Mouse (Mus musculus): ENCODE measurements at regions not wholly inside any gene's neighbourhood (a gene's known extent, or its start where the extent isn't known, plus 50 kb on each side); places are given as distances from the start of the nearest gene placed in this dataset.
A peak's percentile ranks its signal among the peaks of the same experiment; 100 is the strongest.

DNA sequence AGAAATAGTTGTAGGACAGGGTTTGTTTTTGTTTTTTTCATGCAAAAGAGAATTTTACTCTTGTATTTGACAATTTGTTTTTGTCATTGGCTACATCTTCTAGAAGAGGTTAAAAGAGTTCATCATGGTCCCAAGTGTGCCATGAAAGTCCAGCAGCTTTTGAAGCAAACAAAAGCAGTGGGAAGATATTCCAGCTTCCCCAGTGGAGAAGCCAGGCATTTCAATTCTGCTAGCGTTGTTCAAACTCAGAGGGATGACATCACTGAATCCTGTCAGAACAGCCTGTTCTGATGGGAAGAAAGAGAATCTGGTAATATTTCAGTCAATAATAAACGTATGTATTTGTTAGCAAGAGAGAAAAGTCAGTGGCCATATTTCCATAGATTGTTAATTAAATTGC lies 335.9 kb upstream of the Rgmb start:
- Histone ChIP-seq H3K9me3 (ENCODE audit: control insufficient read depth, low read length) (no peaks in the 10 kb centered on the region), H3K27ac (replicated peaks; ENCODE audit: low read depth, low read length) (no peak overlapping the region), H3K27me3 (ENCODE audit: control insufficient read depth, insufficient read depth, low read length) (no peaks in the 10 kb centered on the region), H3K9ac (ENCODE audit: low read depth, low read length, severe bottlenecking) (no peak overlapping the region), H3K36me3 (ENCODE audit: control insufficient read depth, insufficient read depth, low read length) (no peaks in the 10 kb centered on the region), H3K4me2 (replicated peaks; ENCODE audit: low read depth, low read length, severe bottlenecking) (no peak overlapping the region), H3K4me3 (replicated peaks; ENCODE audit: low read length) (no peak overlapping the region), H3K4me1 (ENCODE audit: control insufficient read depth, insufficient read depth, low read length) (no peaks in the 10 kb centered on the region)
- ATAC-seq (ENCODE audit: low FRiP score, low read depth) (no peak), DNase-seq (ENCODE audit: low spot score) (peak; percentile 47)
- TF ChIP-seq POLR2A (IDR thresholded peaks at IDR 0.05; ENCODE audit: borderline replicate concordance, extremely low read depth, insufficient read depth, insufficient read length): no peak
- 61% methylated on average over 2 of the region's 2 CpGs for WGBS

DNA sequence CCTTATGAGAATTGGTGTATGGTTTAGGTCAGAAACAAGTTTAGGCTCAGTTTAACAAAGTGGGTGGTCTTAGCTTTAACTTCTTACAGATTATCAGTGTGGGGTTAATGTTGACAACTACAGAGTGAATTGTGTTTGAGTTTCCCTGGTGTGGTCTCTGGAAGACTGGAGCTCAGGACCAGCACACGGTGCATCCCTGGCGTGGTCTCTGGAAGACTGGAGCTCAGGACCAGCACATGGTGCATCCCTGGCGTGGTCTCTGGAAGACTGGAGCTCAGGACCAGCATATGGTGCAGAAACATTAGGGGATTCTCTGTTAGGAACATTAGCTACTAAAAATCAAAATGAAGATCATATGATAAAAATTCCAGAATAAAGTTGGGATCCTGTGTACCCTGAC lies 327.3 kb upstream of the Rgmb start:
- no peak overlapping the region for H3K27ac ChIP-seq (replicated peaks; ENCODE audit: low read depth, low read length)
- ATAC-seq (ENCODE audit: low FRiP score, low read depth): 0 out of 2 replicates have a peak, but pooled peaks have one; percentile 6
- WGBS: 61% methylated on average over 3 of the region's 3 CpGs

DNA sequence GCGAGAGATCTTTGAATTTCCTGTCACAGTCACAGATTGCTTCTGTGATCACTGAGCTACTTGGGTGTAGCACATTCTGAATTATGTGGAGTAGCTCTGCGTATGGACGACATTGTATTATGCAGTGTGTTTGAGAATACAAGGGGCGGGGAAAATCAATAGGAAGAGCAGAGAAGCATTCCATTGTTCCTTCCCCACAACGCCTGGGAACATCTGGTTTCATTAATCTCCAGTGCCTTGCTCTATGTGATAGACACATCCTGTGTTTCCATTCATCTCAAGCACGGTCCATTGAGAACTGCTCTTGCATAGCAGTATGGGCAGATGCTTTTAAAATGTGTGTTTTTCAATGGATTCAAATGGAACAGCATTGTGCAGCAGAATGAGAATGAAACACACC lies 326.9 kb upstream of the Rgmb start:
- Histone ChIP-seq H3K27me3 (ENCODE audit: control insufficient read depth, insufficient read depth, low read length) (no peaks in the 10 kb centered on the region), H3K9me3 (ENCODE audit: control insufficient read depth, low read length) (no peaks in the 10 kb centered on the region), H3K9ac (ENCODE audit: low read depth, low read length, severe bottlenecking) (no peak overlapping the region), H3K36me3 (ENCODE audit: control insufficient read depth, insufficient read depth, low read length) (no peaks in the 10 kb centered on the region), H3K4me3 (replicated peaks; ENCODE audit: low read length) (no peak overlapping the region), H3K27ac (replicated peaks; ENCODE audit: low read depth, low read length) (no peak overlapping the region), H3K4me2 (replicated peaks; ENCODE audit: low read depth, low read length, severe bottlenecking) (no peak overlapping the region), H3K4me1 (ENCODE audit: control insufficient read depth, insufficient read depth, low read length) (no peaks in the 10 kb centered on the region)
- ATAC-seq (ENCODE audit: low FRiP score, low read depth) (peak; percentile 63; the same call in 1 of the 2 replicates), DNase-seq (ENCODE audit: low spot score) (peak; percentile 82)
- 47% methylated on average over 6 of the region's 6 CpGs for WGBS
- TF ChIP-seq POLR2A (IDR thresholded peaks at IDR 0.05; ENCODE audit: borderline replicate concordance, extremely low read depth, insufficient read depth, insufficient read length): no peak

More for the DNA sequence above, 327.3 kb upstream of the Rgmb start:
- Histone ChIP-seq H3K4me1 (ENCODE audit: control insufficient read depth, insufficient read depth, low read length) (no peaks in the 10 kb centered on the region), H3K9ac (ENCODE audit: low read depth, low read length, severe bottlenecking) (no peak overlapping the region), H3K9me3 (ENCODE audit: control insufficient read depth, low read length) (no peaks in the 10 kb centered on the region), H3K27me3 (ENCODE audit: control insufficient read depth, insufficient read depth, low read length) (no peaks in the 10 kb centered on the region), H3K4me3 (replicated peaks; ENCODE audit: low read length) (no peak overlapping the region), H3K36me3 (ENCODE audit: control insufficient read depth, insufficient read depth, low read length) (no peaks in the 10 kb centered on the region), H3K4me2 (replicated peaks; ENCODE audit: low read depth, low read length, severe bottlenecking) (no peak overlapping the region)
- TF ChIP-seq POLR2A (IDR thresholded peaks at IDR 0.05; ENCODE audit: borderline replicate concordance, extremely low read depth, insufficient read depth, insufficient read length): no peak
- peak; percentile 3 for DNase-seq (ENCODE audit: low spot score)

DNA sequence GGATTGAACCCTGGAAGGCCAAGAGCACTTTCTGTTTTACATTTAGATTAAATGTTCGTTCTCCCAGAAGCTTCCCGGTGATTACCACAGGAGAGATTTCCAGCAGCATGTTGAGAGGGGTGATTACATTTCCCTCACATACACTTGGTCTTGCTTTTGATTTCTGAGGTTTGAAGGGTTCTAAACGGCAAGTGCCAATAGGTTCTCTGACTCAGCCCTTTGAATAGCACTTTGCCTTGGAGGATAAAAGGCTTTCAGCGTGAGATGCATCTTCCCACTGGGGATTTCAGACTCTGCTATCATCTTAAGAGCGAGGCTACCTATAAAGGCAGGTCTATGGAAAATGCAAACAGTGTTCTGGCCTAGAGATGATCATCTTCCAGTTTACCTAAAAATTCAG lies 326.3 kb upstream of the Rgmb start:
- no peak for ATAC-seq (ENCODE audit: low FRiP score, low read depth)
- H3K27me3 ChIP-seq (ENCODE audit: control insufficient read depth, insufficient read depth, low read length): no peaks in the 10 kb centered on the region
- H3K27ac ChIP-seq (replicated peaks; ENCODE audit: low read depth, low read length): no peak overlapping the region
- no peak for DNase-seq (ENCODE audit: low spot score)
- H3K9ac ChIP-seq (ENCODE audit: low read depth, low read length, severe bottlenecking): no peak overlapping the region
- no peaks in the 10 kb centered on the region for H3K36me3 ChIP-seq (ENCODE audit: control insufficient read depth, insufficient read depth, low read length)
- WGBS: 64% methylated on average over 5 of the region's 5 CpGs
- no peaks in the 10 kb centered on the region for H3K9me3 ChIP-seq (ENCODE audit: control insufficient read depth, low read length)
- no peaks in the 10 kb centered on the region for H3K4me1 ChIP-seq (ENCODE audit: control insufficient read depth, insufficient read depth, low read length)
- no peak overlapping the region for H3K4me3 ChIP-seq (replicated peaks; ENCODE audit: low read length)
- H3K4me2 ChIP-seq (replicated peaks; ENCODE audit: low read depth, low read length, severe bottlenecking): no peak overlapping the region
- TF ChIP-seq POLR2A (IDR thresholded peaks at IDR 0.05; ENCODE audit: borderline replicate concordance, extremely low read depth, insufficient read depth, insufficient read length): no peak

DNA sequence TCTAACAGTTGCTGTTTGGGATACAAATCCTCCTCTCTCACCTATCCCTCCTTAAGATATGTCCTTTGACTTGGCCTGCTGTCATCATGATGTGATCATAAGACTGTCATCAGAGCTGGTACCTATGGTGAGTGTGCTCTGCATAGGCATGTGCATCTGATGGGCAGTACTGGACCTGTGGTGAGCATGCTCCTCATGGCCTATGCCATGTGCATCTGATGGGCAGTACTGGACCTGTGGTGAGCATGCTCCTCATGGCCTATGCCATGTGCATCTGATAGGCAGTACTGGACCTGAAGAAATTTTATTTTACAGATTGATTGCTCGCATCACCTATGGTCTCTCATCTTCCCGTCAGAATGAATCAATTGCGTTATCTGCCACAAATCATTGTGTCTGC lies 325.8 kb upstream of the Rgmb start:
- WGBS: 87% methylated on average over 3 of the region's 3 CpGs
- Histone ChIP-seq H3K4me2 (replicated peaks; ENCODE audit: low read depth, low read length, severe bottlenecking) (no peak overlapping the region), H3K9me3 (ENCODE audit: control insufficient read depth, low read length) (no peaks in the 10 kb centered on the region), H3K4me3 (replicated peaks; ENCODE audit: low read length) (no peak overlapping the region), H3K9ac (ENCODE audit: low read depth, low read length, severe bottlenecking) (no peak overlapping the region), H3K4me1 (ENCODE audit: control insufficient read depth, insufficient read depth, low read length) (no peaks in the 10 kb centered on the region), H3K27ac (replicated peaks; ENCODE audit: low read depth, low read length) (no peak overlapping the region), H3K36me3 (ENCODE audit: control insufficient read depth, insufficient read depth, low read length) (no peaks in the 10 kb centered on the region), H3K27me3 (ENCODE audit: control insufficient read depth, insufficient read depth, low read length) (no peaks in the 10 kb centered on the region)
- ATAC-seq (ENCODE audit: low FRiP score, low read depth) (no peak), DNase-seq (ENCODE audit: low spot score) (no peak)
- TF ChIP-seq POLR2A (IDR thresholded peaks at IDR 0.05; ENCODE audit: borderline replicate concordance, extremely low read depth, insufficient read depth, insufficient read length): no peak

DNA sequence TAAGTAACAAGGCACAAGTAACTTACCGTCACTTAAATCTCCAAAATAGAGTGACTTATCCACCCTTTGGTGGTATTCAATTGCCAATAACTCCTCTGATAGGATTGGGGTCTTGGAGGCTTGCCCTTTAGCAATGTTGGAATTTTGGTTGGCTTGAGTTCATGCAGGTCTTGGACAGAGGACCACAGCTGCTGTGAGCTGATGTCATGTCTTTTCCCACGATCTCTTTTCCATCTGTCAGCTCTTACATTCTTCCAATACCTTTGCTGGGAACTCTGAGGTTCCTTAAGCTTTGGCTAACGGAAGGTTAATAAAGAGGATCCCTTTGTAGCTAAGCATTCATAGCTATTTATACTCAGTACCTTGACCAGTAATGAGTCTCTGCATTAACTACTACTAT lies 324.7 kb upstream of the Rgmb start:
- no peak for TF ChIP-seq POLR2A (IDR thresholded peaks at IDR 0.05; ENCODE audit: borderline replicate concordance, extremely low read depth, insufficient read depth, insufficient read length)
- Histone ChIP-seq H3K36me3 (ENCODE audit: control insufficient read depth, insufficient read depth, low read length) (no peaks in the 10 kb centered on the region), H3K4me2 (replicated peaks; ENCODE audit: low read depth, low read length, severe bottlenecking) (no peak overlapping the region), H3K27ac (replicated peaks; ENCODE audit: low read depth, low read length) (no peak overlapping the region), H3K27me3 (ENCODE audit: control insufficient read depth, insufficient read depth, low read length) (no peaks in the 10 kb centered on the region), H3K4me3 (replicated peaks; ENCODE audit: low read length) (no peak overlapping the region), H3K9me3 (ENCODE audit: control insufficient read depth, low read length) (no peaks in the 10 kb centered on the region), H3K4me1 (ENCODE audit: control insufficient read depth, insufficient read depth, low read length) (no peaks in the 10 kb centered on the region), H3K9ac (ENCODE audit: low read depth, low read length, severe bottlenecking) (no peak overlapping the region)
- DNase-seq (ENCODE audit: low spot score) (peak; percentile 43), ATAC-seq (ENCODE audit: low FRiP score, low read depth) (no peak)
- 57% methylated on average over 3 of the region's 3 CpGs for WGBS

Data from limb, embryonic 14.5 days (tissue).